Mouse (Mus musculus) stomach, postnatal 0 days (tissue): ENCODE measurements around the gene B230104I21Rik. TPM values are rescaled to one million over a fixed set of nuclear protein-coding genes. Genes with fewer than 3 reads are reported as not detected.
A peak's percentile ranks its signal among the peaks of the same experiment; 100 is the strongest.

Experiments used
- ATAC-seq: fragments of 200-750 bp; cut with Nextera tagmentation; 2 replicates; pipeline ENCODE4 v1.8.0; 2017; ENCODE audit not compliant: low FRiP score, low TSS enrichment
- DNase-seq: peaks from one replicate; pipeline ENCODE4 v3.0.0-alpha.2; 2016; ENCODE audit warnings: low spot score
- H3K27ac ChIP-seq: fragments of 300-500 bp; sonication (generic); replicated peaks from 2 replicates; pipeline ENCODE4 v1.5.1; 2014; ENCODE audit warnings: mild to moderate bottlenecking, control low read depth
- H3K27me3 ChIP-seq: fragments of 300-500 bp; sonication (generic); 2 replicates; pipeline ENCODE4 v1.6.1; 2014; ENCODE audit warnings: low read length; ENCODE audit not compliant: control insufficient read depth, insufficient read depth
- H3K36me3 ChIP-seq: fragments of 300-500 bp; sonication (generic); 2 replicates; pipeline ENCODE4 v1.6.1; 2014; ENCODE audit warnings: low read length, mixed read lengths; ENCODE audit not compliant: control insufficient read depth, insufficient read depth
- H3K4me1 ChIP-seq: fragments of 300-500 bp; sonication (generic); replicated peaks from 2 replicates; pipeline ENCODE4 v1.6.1; 2014; ENCODE audit warnings: antibody characterized with exemption; ENCODE audit not compliant: control insufficient read depth, insufficient read depth
- H3K4me2 ChIP-seq: fragments of 300-500 bp; sonication (generic); replicated peaks from 2 replicates; pipeline ENCODE4 v1.6.1; 2014; ENCODE audit warnings: low read depth, mild to moderate bottlenecking, control low read depth, moderate library complexity
- H3K4me3 ChIP-seq: fragments of 300-500 bp; sonication (generic); 2 replicates; pipeline ENCODE4 v1.5.1; 2014; ENCODE audit warnings: low read depth, low read length, control low read depth
- H3K9ac ChIP-seq: fragments of 300-500 bp; sonication (generic); 2 replicates; pipeline ENCODE4 v1.6.1; 2014; ENCODE audit warnings: mild to moderate bottlenecking, low read length, control low read depth, mixed read lengths
- H3K9me3 ChIP-seq: fragments of 300-500 bp; sonication (generic); 2 replicates; pipeline ENCODE4 v1.6.1; 2016; ENCODE audit warnings: low read length; ENCODE audit not compliant: control insufficient read depth
- CTCF ChIP-seq: IDR thresholded peaks from 2 replicates; pipeline ENCODE4 v1.5.1; 2016; ENCODE audit warnings: antibody characterized with exemption, low read depth, mild to moderate bottlenecking, moderate library complexity
- EP300 ChIP-seq: optimal IDR thresholded peaks from 2 replicates; pipeline ENCODE3; 2016; ENCODE audit warnings: antibody characterized with exemption
- WGBS: fragments of 180-500 bp; shearing (Covaris S2); extraction: QIAGEN DNeasy Blood & Tissue Kit; methylation state at CpG from one replicate; pipeline ENCODE4 v1.1.7; 2014; 5-methylcytosine and 5-hydroxymethylcytosine counted together
- polyA plus RNA-seq: library from polyadenylated mRNA; unstranded; fragments of >200 nt; fragmentation: Nextera tagmentation; extraction: Ambion mirVana; gene quantifications from 2 replicates; pipeline ENCODE4 v1.2.1, GENCODE M21; 2015

The B230104I21Rik gene
- polyA plus RNA-seq, 1 experiment from 2014 or later, result not detected

DNA sequence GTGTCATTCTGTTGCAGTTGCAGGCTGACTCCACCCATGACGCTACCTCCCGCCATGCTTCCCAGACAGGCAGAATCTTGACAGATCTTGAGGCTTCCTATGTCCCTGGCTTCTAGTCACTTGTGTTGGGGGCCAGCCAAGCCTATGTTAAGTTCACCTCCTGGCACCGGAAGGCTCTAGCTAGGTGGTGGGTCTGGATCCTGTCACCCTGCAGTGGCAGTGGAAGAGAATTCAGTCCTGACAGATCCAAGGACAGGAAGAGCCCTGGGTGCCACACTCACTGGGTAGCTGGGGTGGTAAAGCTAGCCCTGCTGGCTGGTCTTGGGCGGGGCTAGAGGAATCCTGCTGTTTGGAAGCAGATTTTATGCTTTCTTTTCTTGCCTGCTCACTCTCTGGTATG is 10.5 kb upstream of the B230104I21Rik start:
- TF ChIP-seq EP300 (no peak), CTCF (no peak)
- Histone ChIP-seq H3K4me3 (no peak overlapping the region), H3K4me2 (no peak overlapping the region), H3K27me3 (no peaks in the 10 kb centered on the region), H3K4me1 (no peaks in the 10 kb centered on the region), H3K9me3 (no peaks in the 10 kb centered on the region), H3K27ac (no peak overlapping the region), H3K9ac (no peak overlapping the region), H3K36me3 (peaks cover 4% of the 10 kb centered on the region; the same call in 1 of the 2 replicates)
- WGBS, result 65% methylated on average over 4 of the region's 4 CpGs
- no peak for ATAC-seq
- DNase-seq, result no peak

GRCm38 (mm10) chr4:154328431-154328830 is 7.5 kb upstream of the B230104I21Rik start:
- Histone ChIP-seq H3K27me3 (no peaks in the 10 kb centered on the region), H3K27ac (no peak overlapping the region), H3K9me3 (no peaks in the 10 kb centered on the region), H3K4me1 (no peaks in the 10 kb centered on the region), H3K4me3 (no peak overlapping the region), H3K4me2 (no peak overlapping the region), H3K36me3 (no peaks in the 10 kb centered on the region), H3K9ac (no peak overlapping the region)
- DNase-seq (peak; percentile 39), ATAC-seq (no peak)
- WGBS, result 7% methylated on average over 16 of the region's 20 CpGs
- TF ChIP-seq CTCF (no peak), EP300 (no peak)

DNA sequence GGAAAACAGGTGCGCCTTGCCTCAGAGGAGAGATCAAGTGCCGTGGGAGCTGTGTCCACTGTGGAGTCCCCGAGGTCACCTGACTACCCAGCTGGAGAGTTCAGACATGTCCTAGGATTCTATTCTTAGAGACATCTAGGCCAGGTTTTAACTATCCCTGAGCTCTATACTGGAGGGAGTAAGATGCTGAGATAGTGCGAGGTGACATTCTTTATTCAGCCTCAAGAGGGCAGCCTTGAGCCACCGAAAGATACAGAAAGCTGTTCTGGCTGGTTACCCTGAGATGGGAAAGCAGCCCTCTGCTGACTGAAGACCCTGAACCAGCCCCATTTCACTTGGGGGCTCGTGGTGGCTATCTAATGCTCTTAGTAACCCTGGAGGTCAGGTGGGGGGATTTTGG is 7.1 kb upstream of the B230104I21Rik start:
- H3K27me3 ChIP-seq, result no peaks in the 10 kb centered on the region
- no peaks in the 10 kb centered on the region for H3K36me3 ChIP-seq
- no peaks in the 10 kb centered on the region for H3K4me1 ChIP-seq
- WGBS, result 7% methylated on average over 6 of the region's 6 CpGs
- no peaks in the 10 kb centered on the region for H3K9me3 ChIP-seq
- no peak overlapping the region for H3K4me3 ChIP-seq
- ATAC-seq (peak; percentile 31), DNase-seq (peak; percentile 71)
- H3K9ac ChIP-seq, result no peak overlapping the region
- no peak overlapping the region for H3K27ac ChIP-seq
- TF ChIP-seq CTCF (peak; percentile 91), EP300 (no peak)
- no peak overlapping the region for H3K4me2 ChIP-seq

DNA sequence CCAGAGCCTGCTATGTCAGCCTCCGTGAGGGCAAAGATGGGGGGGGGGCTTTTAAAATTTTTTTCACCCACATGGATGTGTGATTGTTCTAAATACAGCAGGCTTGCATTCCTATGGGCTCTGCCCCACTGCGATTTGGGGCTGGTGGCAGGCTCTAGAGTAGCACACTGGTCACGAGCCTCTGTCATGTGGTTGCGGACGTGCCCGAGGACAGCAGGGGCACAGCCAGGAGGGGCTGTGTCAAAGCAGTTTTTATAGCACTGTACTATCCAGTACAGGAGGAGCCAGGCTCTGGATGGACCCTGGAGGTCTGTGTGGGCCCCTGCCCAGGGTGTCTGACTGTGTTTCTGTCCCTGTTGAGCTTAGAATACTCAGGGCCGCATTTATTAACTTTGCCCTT is 5.9 kb upstream of the B230104I21Rik start:
- Histone ChIP-seq H3K27ac (no peak overlapping the region), H3K4me1 (no peaks in the 10 kb centered on the region), H3K27me3 (no peaks in the 10 kb centered on the region), H3K4me3 (no peak overlapping the region), H3K9me3 (no peaks in the 10 kb centered on the region), H3K4me2 (no peak overlapping the region), H3K9ac (no peak overlapping the region), H3K36me3 (no peaks in the 10 kb centered on the region)
- ATAC-seq (no peak), DNase-seq (no peak)
- TF ChIP-seq EP300 (no peak), CTCF (no peak)
- WGBS, result 90% methylated on average over 7 of the region's 7 CpGs

- no peak overlapping the region for H3K27ac ChIP-seq
- DNase-seq (no peak), ATAC-seq (no peak)
Observed at GRCm38 (mm10) chr4:154331271-154331670, 4.7 kb upstream of the B230104I21Rik start.

DNA sequence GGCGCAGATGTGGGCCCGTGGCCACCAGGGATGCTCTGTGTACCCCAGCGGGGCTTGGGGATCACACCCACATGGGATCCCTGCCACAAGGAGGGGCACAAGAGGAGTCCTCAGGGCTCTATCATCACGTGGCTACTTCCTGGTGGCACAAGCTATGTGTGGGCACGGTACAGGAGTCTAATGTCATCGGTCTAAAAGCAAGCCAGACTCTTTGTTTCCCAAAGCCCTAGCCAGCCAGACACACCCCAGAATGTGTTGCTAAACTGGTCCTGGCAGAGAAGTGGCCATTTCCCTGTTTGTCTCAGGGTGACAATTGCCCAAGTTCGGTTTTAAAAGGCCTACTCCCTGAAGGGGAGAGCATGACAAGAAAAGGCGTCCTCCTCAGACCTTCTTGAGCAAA is 2.6 kb upstream of the B230104I21Rik start:
- Histone ChIP-seq H3K36me3 (no peaks in the 10 kb centered on the region), H3K9me3 (no peaks in the 10 kb centered on the region), H3K27me3 (no peaks in the 10 kb centered on the region), H3K4me2 (no peak overlapping the region), H3K9ac (no peak overlapping the region), H3K4me3 (no peak overlapping the region), H3K4me1 (no peaks in the 10 kb centered on the region), H3K27ac (no peak overlapping the region)
- ATAC-seq (peak; percentile 51; the same call in 1 of the 2 replicates), DNase-seq (peak; percentile 34)
- 62% methylated on average over 8 of the region's 8 CpGs for WGBS
- no peak for TF ChIP-seq EP300
- TF ChIP-seq CTCF, result no peak

More at GRCm38 (mm10) chr4:154331271-154331670, 4.7 kb upstream of the B230104I21Rik start:
- H3K4me2 ChIP-seq, result no peak overlapping the region
- no peaks in the 10 kb centered on the region for H3K36me3 ChIP-seq
- H3K9ac ChIP-seq, result no peak overlapping the region
- WGBS, result 54% methylated on average over 12 of the region's 12 CpGs
- no peak for TF ChIP-seq EP300
- TF ChIP-seq CTCF, result no peak
- H3K9me3 ChIP-seq, result no peaks in the 10 kb centered on the region
- no peak overlapping the region for H3K4me3 ChIP-seq
- no peaks in the 10 kb centered on the region for H3K27me3 ChIP-seq
- H3K4me1 ChIP-seq, result no peaks in the 10 kb centered on the region
